In the genomic region with DNA sequence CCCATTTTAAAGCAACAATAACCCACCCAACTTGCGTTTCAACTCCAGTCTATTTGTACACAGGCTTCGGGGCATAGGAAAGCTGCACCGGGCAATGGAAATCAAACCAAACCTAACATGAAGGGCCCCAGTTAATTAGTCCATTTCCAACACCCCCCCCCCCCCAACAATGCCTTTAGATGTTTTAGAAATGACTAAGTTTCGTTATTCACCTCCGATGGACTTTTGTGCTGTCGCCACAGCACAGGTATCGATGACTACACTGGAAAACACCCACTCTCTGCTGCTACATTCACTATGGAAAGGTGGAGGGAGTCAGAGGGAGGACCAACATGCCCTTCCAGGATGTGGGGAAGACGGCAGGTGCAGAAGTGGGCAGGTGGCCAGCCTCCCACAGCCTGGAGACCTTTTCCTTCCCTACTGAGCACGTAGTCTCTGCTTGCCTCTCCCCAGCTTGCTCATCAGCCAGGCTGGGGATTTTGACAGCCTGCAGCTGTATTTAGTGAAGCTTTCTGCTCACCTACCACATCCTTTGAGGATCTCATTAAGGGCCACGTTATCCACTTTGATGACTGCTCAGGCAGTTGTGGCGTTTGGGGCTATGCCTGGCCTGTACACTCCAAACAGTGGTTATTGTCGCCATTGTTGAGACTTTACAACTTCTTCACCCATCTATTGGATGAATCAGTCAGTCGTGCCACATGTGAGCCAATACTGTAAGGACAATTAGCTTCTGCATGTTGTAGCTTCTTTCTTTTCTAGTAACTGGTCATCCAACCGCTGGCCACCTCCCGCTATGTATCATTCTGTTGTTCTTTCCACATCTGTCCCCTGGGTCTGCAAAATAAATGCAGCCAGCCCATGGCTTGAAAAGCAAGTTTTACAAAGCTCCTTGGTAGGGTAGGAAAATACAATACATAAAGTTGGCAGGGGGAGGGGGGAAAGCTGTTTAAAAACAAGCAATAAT, we compare ENCODE assay signal across 24 mouse cellular contexts. TPM values are rescaled to one million over a fixed set of nuclear protein-coding genes. Genes with fewer than 3 reads are reported as not detected.
A peak's percentile ranks its signal among the peaks of the same experiment; 100 is the strongest.
DNase-seq lines count a peak whose midpoint lies in the region; ATAC-seq and TF ChIP-seq lines count a peak whose summit lies in the region.
"Had no signal": no experiment of that assay in that cellular context is flagged by ENCODE, and none has a peak within 500 bp of the region (broad histone marks: within the 10 kb centered on the region; RNA-seq: fewer than 3 reads in every experiment).

No protein-coding gene starts in this region.

- TF ChIP-seq CTCF in thymus, adult 2 months (IDR thresholded peaks at IDR 0.05; ENCODE audit: borderline replicate concordance, control insufficient read depth, extremely low read depth, insufficient read depth, low read length, poor library complexity), result no peak

- WGBS in embryonic facial prominence, embryonic 15.5 days, result 73% methylated on average over 15 of the region's 15 CpGs
- WGBS in embryonic facial prominence, embryonic 10.5 days, result 89% methylated on average over 15 of the region's 15 CpGs
- 74% methylated on average over 15 of the region's 15 CpGs for WGBS in thymus, adult 2 months
- WGBS in stomach, embryonic 16.5 days, result 81% methylated on average over 15 of the region's 15 CpGs

- peak; percentile 41; the same call in 1 of the 2 replicates for ATAC-seq in embryonic facial prominence, embryonic 15.5 days (ENCODE audit: insufficient number of reproducible peaks, low FRiP score, low TSS enrichment, low read depth)
- ATAC-seq in activated CD4-positive, CD25-positive, alpha-beta regulatory T cell, adult 4 months, result peak; percentile 55
- ATAC-seq in stomach, embryonic 16.5 days (ENCODE audit: insufficient read depth, low FRiP score), result peak; percentile 56; the same call in 1 of the 2 replicates
- ATAC-seq: forebrain, embryonic 14.5 days; midbrain, embryonic 16.5 days had no signal

- no peaks in the 10 kb centered on the region for H3K36me3 ChIP-seq in embryonic facial prominence, embryonic 15.5 days
- no peaks in the 10 kb centered on the region for H3K36me3 ChIP-seq in embryonic facial prominence, embryonic 10.5 days (replicated peaks)
- H3K36me3 ChIP-seq in thymus, adult 2 months (ENCODE audit: control insufficient read depth, insufficient read depth, low read length), result no peaks in the 10 kb centered on the region
- no peaks in the 10 kb centered on the region for H3K36me3 ChIP-seq in stomach, embryonic 16.5 days (ENCODE audit: control insufficient read depth, insufficient read depth, low read length)
- H3K36me3 ChIP-seq: heart, embryonic 15.5 days; hindbrain, embryonic 15.5 days; kidney, embryonic 15.5 days; limb, embryonic 12.5 days; liver, embryonic 15.5 days; lung, embryonic 15.5 days had no signal

- no peak overlapping the region for H3K27ac ChIP-seq in embryonic facial prominence, embryonic 15.5 days (replicated peaks)
- H3K27ac ChIP-seq in embryonic facial prominence, embryonic 10.5 days (replicated peaks), result no peak overlapping the region
- H3K27ac ChIP-seq in thymus, adult 2 months (ENCODE audit: control insufficient read depth, insufficient read depth, low read length), result no peak overlapping the region
- no peak overlapping the region for H3K27ac ChIP-seq in stomach, embryonic 16.5 days (ENCODE audit: low read length)
- H3K27ac ChIP-seq: heart, embryonic 15.5 days; hindbrain, embryonic 15.5 days; kidney, embryonic 15.5 days; left cerebral cortex, adult 2 months; limb, embryonic 12.5 days; liver, embryonic 15.5 days; lung, embryonic 15.5 days; macrophage had no signal

- H3K9me3 ChIP-seq in embryonic facial prominence, embryonic 15.5 days (replicated peaks), result no peaks in the 10 kb centered on the region
- no peaks in the 10 kb centered on the region for H3K9me3 ChIP-seq in embryonic facial prominence, embryonic 10.5 days
- no peaks in the 10 kb centered on the region for H3K9me3 ChIP-seq in stomach, embryonic 16.5 days (replicated peaks; ENCODE audit: control insufficient read depth, low read length)
- H3K9me3 ChIP-seq: heart, embryonic 15.5 days; hindbrain, embryonic 15.5 days; kidney, embryonic 15.5 days; limb, embryonic 12.5 days; liver, embryonic 15.5 days; lung, embryonic 15.5 days had no signal

- no peak overlapping the region for H3K4me2 ChIP-seq in embryonic facial prominence, embryonic 15.5 days (replicated peaks)
- H3K4me2 ChIP-seq in stomach, embryonic 16.5 days (ENCODE audit: low read depth, low read length), result no peak overlapping the region
- H3K4me2 ChIP-seq: heart, embryonic 15.5 days; hindbrain, embryonic 15.5 days; kidney, embryonic 15.5 days; limb, embryonic 12.5 days; liver, embryonic 15.5 days; lung, embryonic 15.5 days had no signal

- no peak overlapping the region for H3K9ac ChIP-seq in embryonic facial prominence, embryonic 15.5 days
- no peak overlapping the region for H3K9ac ChIP-seq in stomach, embryonic 16.5 days (ENCODE audit: low read length)
- H3K9ac ChIP-seq: heart, embryonic 15.5 days; hindbrain, embryonic 15.5 days; kidney, embryonic 15.5 days; limb, embryonic 12.5 days; liver, embryonic 15.5 days; lung, embryonic 15.5 days had no signal

- H3K4me1 ChIP-seq in embryonic facial prominence, embryonic 15.5 days, result peaks cover 28% of the 10 kb centered on the region
- H3K4me1 ChIP-seq in embryonic facial prominence, embryonic 10.5 days, result peaks cover 45% of the 10 kb centered on the region
- peaks cover 4% of the 10 kb centered on the region; the same call in 1 of the 2 replicates for H3K4me1 ChIP-seq in thymus, adult 2 months (replicated peaks; ENCODE audit: control insufficient read depth, insufficient read depth, low read length)
- peaks cover 20% of the 10 kb centered on the region for H3K4me1 ChIP-seq in stomach, embryonic 16.5 days (ENCODE audit: control insufficient read depth, insufficient read depth, low read length)
- H3K4me1 ChIP-seq: hindbrain, embryonic 15.5 days; liver, embryonic 15.5 days had no signal

- H3K4me3 ChIP-seq in embryonic facial prominence, embryonic 15.5 days (replicated peaks), result no peak overlapping the region
- no peak overlapping the region for H3K4me3 ChIP-seq in embryonic facial prominence, embryonic 10.5 days
- H3K4me3 ChIP-seq in thymus, adult 2 months (ENCODE audit: control insufficient read depth, insufficient read depth, low read length), result no peak overlapping the region
- H3K4me3 ChIP-seq in stomach, embryonic 16.5 days (replicated peaks; ENCODE audit: low read length), result no peak overlapping the region
- H3K4me3 ChIP-seq: heart, embryonic 15.5 days; hindbrain, embryonic 15.5 days; kidney, embryonic 15.5 days; left cerebral cortex, adult 2 months; limb, embryonic 12.5 days; liver, embryonic 15.5 days; lung, embryonic 15.5 days had no signal

- DNase-seq in embryonic facial prominence, embryonic 10.5 days (ENCODE audit: low spot score), result no peak
- DNase-seq in thymus, postnatal 25 days, result peak; percentile 8
- DNase-seq in thymus, adult 2 months, result no peak
- no peak for DNase-seq in adrenal gland, adult 18-20 months (ENCODE audit: low spot score in 2 of 2)
- no peak for DNase-seq in lung, postnatal 10 days
- DNase-seq: adrenal gland, adult 8-10 months; cerebellum, adult 2 months; gastrocnemius, postnatal 14 days; kidney, adult 11 months; kidney, postnatal 25 days; right cerebral cortex, postnatal 25 days had no signal

- TF ChIP-seq POLR2A in thymus, adult 2 months (IDR thresholded peaks at IDR 0.05; ENCODE audit: control insufficient read depth, extremely low read depth, insufficient read depth, low read length, poor library complexity), result no peak

- H3K27me3 ChIP-seq in embryonic facial prominence, embryonic 15.5 days, result no peaks in the 10 kb centered on the region
- no peaks in the 10 kb centered on the region for H3K27me3 ChIP-seq in embryonic facial prominence, embryonic 10.5 days (replicated peaks; ENCODE audit: low read depth, poor library complexity, severe bottlenecking)
- no peaks in the 10 kb centered on the region for H3K27me3 ChIP-seq in thymus, adult 2 months (ENCODE audit: control insufficient read depth, insufficient read depth, low read length)
- H3K27me3 ChIP-seq in stomach, embryonic 16.5 days (ENCODE audit: control insufficient read depth, insufficient read depth, low read length), result no peaks in the 10 kb centered on the region
- H3K27me3 ChIP-seq: hindbrain, embryonic 15.5 days; kidney, embryonic 15.5 days; limb, embryonic 12.5 days; liver, embryonic 15.5 days; lung, embryonic 15.5 days had no signal

RNA-seq across cellular contexts. Expression of gene Nedd9, which starts 33.7 kb away (rescaled TPM):
- polyA plus RNA-seq in embryonic facial prominence, embryonic 15.5 days (2015; fragmentation: Nextera tagmentation; extraction: Ambion mirVana), result 32.3 and 32.5 TPM in 2 replicates
- polyA plus RNA-seq in embryonic facial prominence, embryonic 10.5 days (2016; fragmentation: Nextera tagmentation; extraction: Ambion mirVana), result 17.4 and 19.1 TPM in 2 replicates
- polyA plus RNA-seq in thymus, adult 2 months (2012; rRNA removed), result 39.4 and 41.0 TPM in 2 replicates
- 100 to 1,000 TPM; 129 to 130 TPM for polyA plus RNA-seq in activated CD4-positive, CD25-positive, alpha-beta regulatory T cell, adult 4 months (2017; shearing (Covaris generic))
- 25.0 and 28.3 TPM in 2 replicates for polyA plus RNA-seq in stomach, embryonic 16.5 days (2015; fragmentation: Nextera tagmentation; extraction: Ambion mirVana)
- total RNA-seq in adrenal gland, adult 18-20 months (2021), result 10 to 100 TPM; 19.3 to 21.9 TPM
